Mouse (Mus musculus): ENCODE measurements around the gene Catip. TPM values are rescaled to one million over a fixed set of nuclear protein-coding genes. Genes with fewer than 3 reads are reported as not detected.
"Not testable (repeated sequence)": the region's sequence is repeated elsewhere in the genome, so short reads cannot be mapped to it uniquely, and the experiment has no call there.

Gene Catip
- polyA plus RNA-seq, 1 experiment from 2014 or later: 0.86 TPM

GRCm38 (mm10) chr1:74340361-74340764 is 21.5 kb upstream of the Catip start:
- Histone ChIP-seq H3K27ac (ENCODE audit: low read depth, low read length) (no peak overlapping the region), H3K4me2 (ENCODE audit: low read depth, low read length) (no peak overlapping the region), H3K4me3 (ENCODE audit: low read depth, low read length) (no peak overlapping the region), H3K4me1 (ENCODE audit: control insufficient read depth, insufficient read depth, low read length) (no peaks in the 10 kb centered on the region), H3K36me3 (ENCODE audit: control insufficient read depth, insufficient read depth, low read length) (no peaks in the 10 kb centered on the region), H3K27me3 (ENCODE audit: control insufficient read depth, insufficient read depth, low read length) (no peaks in the 10 kb centered on the region), H3K9ac (replicated peaks; ENCODE audit: low read depth, low read length) (no peak overlapping the region), H3K9me3 (ENCODE audit: control insufficient read depth, low read length) (no peaks in the 10 kb centered on the region)
- 78% methylated on average over 6 of the region's 6 CpGs for WGBS
- no peak for ATAC-seq (ENCODE audit: low read depth)

DNA sequence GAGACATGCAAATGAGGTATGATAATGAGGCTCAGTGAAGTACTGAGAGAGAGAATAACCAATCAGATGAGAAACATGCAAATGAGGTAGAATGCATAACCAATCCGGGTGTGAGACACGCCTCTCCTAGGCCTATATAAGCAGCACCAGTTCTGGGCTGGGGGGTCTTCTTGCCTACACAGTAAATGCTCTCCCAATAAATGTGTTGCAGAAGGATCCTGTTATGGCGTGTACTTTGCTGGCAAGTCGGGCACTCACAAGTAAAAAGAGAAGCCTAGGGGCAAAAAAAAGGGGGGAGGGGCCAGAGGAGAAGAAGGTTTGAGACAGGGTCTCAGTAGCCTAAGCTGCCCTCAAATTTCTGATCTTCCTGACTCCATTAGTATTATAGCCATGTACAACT is 20.9 kb upstream of the Catip start:
- not testable (repeated sequence) for ATAC-seq (ENCODE audit: low read depth); H3K9ac ChIP-seq (replicated peaks; ENCODE audit: low read depth, low read length); H3K27me3 ChIP-seq (ENCODE audit: control insufficient read depth, insufficient read depth, low read length); H3K36me3 ChIP-seq (ENCODE audit: control insufficient read depth, insufficient read depth, low read length); H3K4me3 ChIP-seq (ENCODE audit: low read depth, low read length); H3K9me3 ChIP-seq (ENCODE audit: control insufficient read depth, low read length); H3K4me2 ChIP-seq (ENCODE audit: low read depth, low read length); H3K4me1 ChIP-seq (ENCODE audit: control insufficient read depth, insufficient read depth, low read length); H3K27ac ChIP-seq (ENCODE audit: low read depth, low read length)
- WGBS: 97% methylated on average over 4 of the region's 4 CpGs

DNA sequence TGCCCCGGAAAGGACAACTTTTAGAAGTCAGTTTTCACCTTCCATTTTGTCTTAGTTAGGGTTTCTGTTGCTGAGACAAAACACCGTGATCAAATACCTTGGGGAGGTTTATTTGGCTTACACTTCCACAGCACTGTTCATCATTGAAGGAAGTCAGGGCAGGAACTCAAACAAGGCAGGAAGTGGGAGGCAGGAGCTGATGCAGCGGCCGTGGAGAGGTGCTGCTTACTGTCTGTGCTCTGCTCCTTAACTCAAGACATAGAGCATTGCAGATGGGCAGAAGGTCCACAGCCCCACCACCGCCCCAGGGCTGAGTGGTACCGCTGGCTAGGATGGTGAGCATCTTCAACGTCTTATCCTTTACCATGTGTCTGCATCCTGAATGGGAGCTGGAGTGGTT is 20.0 kb upstream of the Catip start:
- Histone ChIP-seq H3K9ac (replicated peaks; ENCODE audit: low read depth, low read length) (no peak overlapping the region), H3K4me3 (ENCODE audit: low read depth, low read length) (no peak overlapping the region), H3K9me3 (ENCODE audit: control insufficient read depth, low read length) (no peaks in the 10 kb centered on the region), H3K36me3 (ENCODE audit: control insufficient read depth, insufficient read depth, low read length) (no peaks in the 10 kb centered on the region), H3K27me3 (ENCODE audit: control insufficient read depth, insufficient read depth, low read length) (no peaks in the 10 kb centered on the region), H3K4me2 (ENCODE audit: low read depth, low read length) (no peak overlapping the region), H3K27ac (ENCODE audit: low read depth, low read length) (no peak overlapping the region), H3K4me1 (ENCODE audit: control insufficient read depth, insufficient read depth, low read length) (no peaks in the 10 kb centered on the region)
- ATAC-seq (ENCODE audit: low read depth): no peak
- WGBS: 93% methylated on average over 7 of the region's 7 CpGs

DNA sequence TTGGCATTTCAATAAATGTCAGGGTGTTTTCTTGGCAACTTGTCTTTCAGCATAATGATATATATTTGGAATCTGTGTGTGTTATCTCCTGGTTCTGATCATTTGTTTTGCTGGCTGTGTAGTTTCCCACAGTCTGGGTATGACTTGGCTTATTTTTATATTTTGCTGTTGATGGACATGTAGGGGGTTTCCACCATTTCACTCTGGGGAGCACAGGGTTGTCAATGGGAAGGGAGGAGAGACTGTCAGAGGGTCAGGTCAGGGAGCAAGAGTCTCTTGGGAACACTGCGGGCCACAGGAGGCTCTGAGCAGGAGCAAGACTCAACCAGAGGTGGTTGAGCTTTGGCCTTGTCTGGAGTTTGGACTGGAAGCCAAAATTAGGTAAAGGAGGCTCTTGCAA is 19.6 kb upstream of the Catip start:
- no peaks in the 10 kb centered on the region for H3K36me3 ChIP-seq (ENCODE audit: control insufficient read depth, insufficient read depth, low read length)
- no peak overlapping the region for H3K4me3 ChIP-seq (ENCODE audit: low read depth, low read length)
- H3K27ac ChIP-seq (ENCODE audit: low read depth, low read length): no peak overlapping the region
- H3K4me1 ChIP-seq (ENCODE audit: control insufficient read depth, insufficient read depth, low read length): no peaks in the 10 kb centered on the region
- ATAC-seq (ENCODE audit: low read depth): no peak
- no peaks in the 10 kb centered on the region for H3K9me3 ChIP-seq (ENCODE audit: control insufficient read depth, low read length)
- WGBS: 100% methylated on average over 1 of the region's 1 CpGs
- no peak overlapping the region for H3K9ac ChIP-seq (replicated peaks; ENCODE audit: low read depth, low read length)
- H3K27me3 ChIP-seq (ENCODE audit: control insufficient read depth, insufficient read depth, low read length): no peaks in the 10 kb centered on the region
- H3K4me2 ChIP-seq (ENCODE audit: low read depth, low read length): no peak overlapping the region

DNA sequence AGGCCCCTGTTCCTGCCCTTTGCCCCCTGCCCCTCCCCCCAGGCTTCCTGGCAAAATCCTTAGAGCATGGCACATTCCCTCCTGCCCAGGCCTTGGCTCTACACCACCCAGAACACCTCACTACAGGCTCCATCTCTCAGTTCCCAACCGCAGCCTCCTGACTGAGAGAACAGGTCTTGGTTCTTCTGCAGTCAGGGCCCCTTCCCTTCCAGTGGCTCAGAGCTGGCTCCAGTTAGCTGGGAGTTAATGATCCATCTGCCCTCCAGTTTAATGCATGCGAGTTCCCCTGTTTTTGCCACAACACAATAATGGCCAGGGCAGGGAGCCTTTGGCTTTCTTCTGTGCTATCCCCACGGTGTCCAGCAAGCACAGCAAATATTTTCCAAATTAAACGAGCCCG is 18.7 kb upstream of the Catip start:
- H3K4me1 ChIP-seq (ENCODE audit: control insufficient read depth, insufficient read depth, low read length): no peaks in the 10 kb centered on the region

GRCm38 (mm10) chr1:74344163-74344916 is 17.6 kb upstream of the Catip start:
- Histone ChIP-seq H3K9ac (replicated peaks; ENCODE audit: low read depth, low read length) (no peak overlapping the region), H3K4me1 (ENCODE audit: control insufficient read depth, insufficient read depth, low read length) (no peaks in the 10 kb centered on the region), H3K27ac (ENCODE audit: low read depth, low read length) (no peak overlapping the region), H3K4me3 (ENCODE audit: low read depth, low read length) (no peak overlapping the region), H3K36me3 (ENCODE audit: control insufficient read depth, insufficient read depth, low read length) (no peaks in the 10 kb centered on the region), H3K9me3 (ENCODE audit: control insufficient read depth, low read length) (no peaks in the 10 kb centered on the region), H3K4me2 (ENCODE audit: low read depth, low read length) (no peak overlapping the region), H3K27me3 (ENCODE audit: control insufficient read depth, insufficient read depth, low read length) (no peaks in the 10 kb centered on the region)
- 84% methylated on average over 11 of the region's 11 CpGs for WGBS
- no peak for ATAC-seq (ENCODE audit: low read depth)

More for the DNA sequence above, 18.7 kb upstream of the Catip start:
- 52% methylated on average over 5 of the region's 5 CpGs for WGBS
- Histone ChIP-seq H3K9me3 (ENCODE audit: control insufficient read depth, low read length) (no peaks in the 10 kb centered on the region), H3K9ac (replicated peaks; ENCODE audit: low read depth, low read length) (no peak overlapping the region), H3K27me3 (ENCODE audit: control insufficient read depth, insufficient read depth, low read length) (no peaks in the 10 kb centered on the region), H3K36me3 (ENCODE audit: control insufficient read depth, insufficient read depth, low read length) (no peaks in the 10 kb centered on the region), H3K4me3 (ENCODE audit: low read depth, low read length) (no peak overlapping the region), H3K27ac (ENCODE audit: low read depth, low read length) (no peak overlapping the region), H3K4me2 (ENCODE audit: low read depth, low read length) (no peak overlapping the region)
- ATAC-seq (ENCODE audit: low read depth): no peak

GRCm38 (mm10) chr1:74351185-74351769 is 10.6 kb upstream of the Catip start:
- H3K36me3 ChIP-seq (ENCODE audit: control insufficient read depth, insufficient read depth, low read length): peaks cover 10% of the 10 kb centered on the region
- H3K4me2 ChIP-seq (ENCODE audit: low read depth, low read length): no peak overlapping the region
- H3K27me3 ChIP-seq (ENCODE audit: control insufficient read depth, insufficient read depth, low read length): no peaks in the 10 kb centered on the region
- H3K27ac ChIP-seq (ENCODE audit: low read depth, low read length): no peak overlapping the region
- WGBS: 90% methylated on average over 13 of the region's 13 CpGs
- no peaks in the 10 kb centered on the region for H3K4me1 ChIP-seq (ENCODE audit: control insufficient read depth, insufficient read depth, low read length)
- no peak overlapping the region for H3K9ac ChIP-seq (replicated peaks; ENCODE audit: low read depth, low read length)
- no peak overlapping the region for H3K4me3 ChIP-seq (ENCODE audit: low read depth, low read length)
- ATAC-seq (ENCODE audit: low read depth): no peak
- H3K9me3 ChIP-seq (ENCODE audit: control insufficient read depth, low read length): no peaks in the 10 kb centered on the region

- Histone ChIP-seq H3K36me3 (ENCODE audit: control insufficient read depth, insufficient read depth, low read length) (peaks cover 10% of the 10 kb centered on the region), H3K9me3 (ENCODE audit: control insufficient read depth, low read length) (no peaks in the 10 kb centered on the region), H3K4me2 (ENCODE audit: low read depth, low read length) (no peak overlapping the region), H3K27ac (ENCODE audit: low read depth, low read length) (no peak overlapping the region), H3K4me3 (ENCODE audit: low read depth, low read length) (no peak overlapping the region), H3K9ac (replicated peaks; ENCODE audit: low read depth, low read length) (no peak overlapping the region), H3K27me3 (ENCODE audit: control insufficient read depth, insufficient read depth, low read length) (no peaks in the 10 kb centered on the region), H3K4me1 (ENCODE audit: control insufficient read depth, insufficient read depth, low read length) (no peaks in the 10 kb centered on the region)
- no peak for ATAC-seq (ENCODE audit: low read depth)
- 88% methylated on average over 5 of the region's 5 CpGs for WGBS
These were observed 9.3 kb upstream of the Catip start for GRCm38 (mm10) chr1:74352532-74353096.

DNA sequence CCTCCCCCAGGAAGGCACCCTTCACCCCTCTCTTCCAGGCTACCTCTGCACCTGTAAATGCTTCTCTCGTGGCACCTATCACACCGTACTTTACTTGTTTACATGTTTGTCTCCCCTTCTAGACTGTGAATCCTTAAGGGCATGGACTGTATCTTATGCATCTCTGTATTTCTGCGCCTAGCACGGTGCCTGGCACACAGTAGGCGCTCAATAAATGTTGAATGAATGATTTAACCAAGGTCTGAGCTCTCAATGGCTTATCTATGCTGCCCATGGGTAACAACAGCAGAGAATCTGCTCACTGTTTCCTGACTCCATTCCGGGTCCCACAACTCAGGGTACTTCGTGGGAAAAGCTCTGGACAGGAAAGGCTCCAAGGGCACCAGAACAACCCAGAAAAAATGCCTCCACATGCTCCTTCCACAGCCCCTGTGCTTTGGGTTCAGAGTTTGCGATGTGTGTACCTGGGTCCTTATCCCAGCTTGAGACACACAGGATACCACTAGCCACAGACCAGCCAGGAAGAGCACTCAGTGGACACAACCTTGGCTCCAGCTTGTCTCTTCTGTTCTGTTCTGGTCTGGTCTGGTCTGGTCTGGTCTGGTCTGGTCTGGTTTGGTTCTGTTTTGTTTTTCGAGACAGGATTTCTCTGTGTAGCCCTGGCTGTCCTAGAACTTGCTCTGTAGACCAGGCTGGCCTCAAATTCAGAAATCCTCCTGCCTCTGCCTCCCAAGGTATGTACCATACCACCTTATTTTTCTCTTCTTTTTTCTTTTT is 8.3 kb upstream of the Catip start:
- H3K9me3 ChIP-seq (ENCODE audit: control insufficient read depth, low read length): no peaks in the 10 kb centered on the region
- no peaks in the 10 kb centered on the region for H3K27me3 ChIP-seq (ENCODE audit: control insufficient read depth, insufficient read depth, low read length)
- no peak overlapping the region for H3K4me2 ChIP-seq (ENCODE audit: low read depth, low read length)
- no peaks in the 10 kb centered on the region for H3K4me1 ChIP-seq (ENCODE audit: control insufficient read depth, insufficient read depth, low read length)
- no peak overlapping the region for H3K27ac ChIP-seq (ENCODE audit: low read depth, low read length)
- 94% methylated on average over 9 of the region's 9 CpGs for WGBS
- peaks cover 10% of the 10 kb centered on the region for H3K36me3 ChIP-seq (ENCODE audit: control insufficient read depth, insufficient read depth, low read length)
- no peak overlapping the region for H3K9ac ChIP-seq (replicated peaks; ENCODE audit: low read depth, low read length)
- no peak for ATAC-seq (ENCODE audit: low read depth)
- H3K4me3 ChIP-seq (ENCODE audit: low read depth, low read length): no peak overlapping the region
